Mouse (Mus musculus) forebrain, embryonic 14.5 days (tissue): ENCODE results near the gene Wfdc8. TPM values are rescaled to one million over a fixed set of nuclear protein-coding genes. Genes with fewer than 3 reads are reported as not detected.

Experiments used
- ATAC-seq: fragments of 200-750 bp; cut with Nextera tagmentation; 2 replicates; pipeline ENCODE4 v1.8.0; 2017; ENCODE audit warnings: mild to moderate bottlenecking, moderate library complexity
- DNase-seq: peaks from one replicate; pipeline ENCODE4 v3.0.0-alpha.2; 2015; ENCODE audit warnings: low spot score
- H3K27ac ChIP-seq: fragments of 300-500 bp; sonication (generic); 2 replicates; pipeline ENCODE4 v1.5.1; 2014; ENCODE audit warnings: low read depth, mild to moderate bottlenecking, control low read depth, low read length, moderate library complexity
- H3K27me3 ChIP-seq: fragments of 300-500 bp; sonication (generic); replicated peaks from 2 replicates; pipeline ENCODE4 v1.6.1; 2014; ENCODE audit warnings: low read length, control low read depth, mixed read lengths; ENCODE audit not compliant: control insufficient read depth, insufficient read depth
- H3K36me3 ChIP-seq: fragments of 300-500 bp; sonication (generic); 2 replicates; pipeline ENCODE4 v1.6.1; 2014; ENCODE audit warnings: low read length, control low read depth; ENCODE audit not compliant: control insufficient read depth, insufficient read depth
- H3K4me1 ChIP-seq: fragments of 300-500 bp; sonication (generic); 2 replicates; pipeline ENCODE4 v1.6.1; 2014; ENCODE audit warnings: antibody characterized with exemption, low read length, control low read depth; ENCODE audit not compliant: control insufficient read depth, insufficient read depth
- H3K4me2 ChIP-seq: fragments of 300-500 bp; sonication (generic); 2 replicates; pipeline ENCODE4 v1.6.1; 2014; ENCODE audit warnings: mild to moderate bottlenecking, control low read depth, low read length
- H3K4me3 ChIP-seq: fragments of 300-500 bp; sonication (generic); 2 replicates; pipeline ENCODE4 v1.5.1; 2014; ENCODE audit warnings: low read depth, low read length, control low read depth
- H3K9ac ChIP-seq: fragments of 300-500 bp; sonication (generic); 2 replicates; pipeline ENCODE4 v1.6.1; 2014; ENCODE audit warnings: mild to moderate bottlenecking, low read length, control low read depth, moderate library complexity
- H3K9me3 ChIP-seq: fragments of 300-500 bp; sonication (generic); replicated peaks from 2 replicates; pipeline ENCODE4 v1.6.1; 2016; ENCODE audit warnings: low read length, control low read depth, mixed read lengths; ENCODE audit not compliant: control insufficient read depth
- WGBS: fragments of 180-500 bp; shearing (Covaris S2); extraction: QIAGEN DNeasy Blood & Tissue Kit; methylation state at CpG from one replicate; pipeline ENCODE4 v1.1.7; 2014; 5-methylcytosine and 5-hydroxymethylcytosine counted together
- polyA plus RNA-seq: library from polyadenylated mRNA; unstranded; fragments of >200 nt; fragmentation: Nextera tagmentation; extraction: Ambion mirVana; gene quantifications from 2 replicates; pipeline ENCODE4 v1.2.1, GENCODE M21; 2014

Gene Wfdc8
- polyA plus RNA-seq, 1 experiment from 2014 or later = not detected

GRCm38 (mm10) chr2:164551502-164551901, 61.9 kb downstream of the Wfdc8 start:
- Histone ChIP-seq H3K27me3 (no peaks in the 10 kb centered on the region), H3K27ac (no peak overlapping the region), H3K4me1 (no peaks in the 10 kb centered on the region), H3K36me3 (no peaks in the 10 kb centered on the region), H3K4me2 (no peak overlapping the region), H3K4me3 (no peak overlapping the region), H3K9ac (no peak overlapping the region), H3K9me3 (no peaks in the 10 kb centered on the region)
- WGBS = 93% methylated on average over 9 of the region's 9 CpGs
- ATAC-seq (no peak), DNase-seq (no peak)

GRCm38 (mm10) chr2:164550895-164551269, 62.5 kb downstream of the Wfdc8 start:
- no peak for DNase-seq
- H3K4me3 ChIP-seq = no peak overlapping the region
- no peak overlapping the region for H3K9ac ChIP-seq
- H3K36me3 ChIP-seq = no peaks in the 10 kb centered on the region
- no peaks in the 10 kb centered on the region for H3K4me1 ChIP-seq
- no peak overlapping the region for H3K4me2 ChIP-seq
- H3K27ac ChIP-seq = no peak overlapping the region
- H3K27me3 ChIP-seq = no peaks in the 10 kb centered on the region
- H3K9me3 ChIP-seq = no peaks in the 10 kb centered on the region
- WGBS = 91% methylated on average over 2 of the region's 2 CpGs
- ATAC-seq = no peak

- no peak for DNase-seq
- no peak for ATAC-seq
- no peak overlapping the region for H3K4me3 ChIP-seq
- H3K4me2 ChIP-seq = no peak overlapping the region
- H3K9ac ChIP-seq = 0 out of 2 replicates have a peak overlapping the region, but pooled peaks have one; percentile 17
- H3K4me1 ChIP-seq = no peaks in the 10 kb centered on the region
- H3K27ac ChIP-seq = no peak overlapping the region
- WGBS = 16% methylated on average over 10 of the region's 10 CpGs
- H3K27me3 ChIP-seq = no peaks in the 10 kb centered on the region
- no peaks in the 10 kb centered on the region for H3K9me3 ChIP-seq
- H3K36me3 ChIP-seq = no peaks in the 10 kb centered on the region
These were observed 63.2 kb downstream of the Wfdc8 start for GRCm38 (mm10) chr2:164549963-164550894.

- WGBS = 50% methylated on average over 4 of the region's 4 CpGs
- no peaks in the 10 kb centered on the region for H3K27me3 ChIP-seq
- no peak overlapping the region for H3K27ac ChIP-seq
- no peaks in the 10 kb centered on the region for H3K36me3 ChIP-seq
- H3K9me3 ChIP-seq = no peaks in the 10 kb centered on the region
- no peak overlapping the region for H3K9ac ChIP-seq
- no peak for ATAC-seq
- no peak for DNase-seq
- no peak overlapping the region for H3K4me3 ChIP-seq
- H3K4me1 ChIP-seq = no peaks in the 10 kb centered on the region
- no peak overlapping the region for H3K4me2 ChIP-seq
These were observed 64.1 kb downstream of the Wfdc8 start for GRCm38 (mm10) chr2:164549338-164549737.

Other genes with a start within 250 kb of the Wfdc8 start
- not detected in 2 replicates for gene Slpi, start 224.5 kb downstream of the Wfdc8 start, polyA plus RNA-seq
- 0.06 TPM in 1 of 2 replicates, not detected in the other for gene Rbpjl, start 210.5 kb downstream of the Wfdc8 start, polyA plus RNA-seq
- 0.08 and 0.10 TPM in 2 replicates for gene Matn4, start 208.5 kb downstream of the Wfdc8 start, polyA plus RNA-seq
- 3.9 and 4.2 TPM in 2 replicates for gene Sdc4, start 169.7 kb downstream of the Wfdc8 start, polyA plus RNA-seq
- 76.3 and 86.6 TPM in 2 replicates for gene Sys1, start 156.7 kb downstream of the Wfdc8 start, polyA plus RNA-seq
- gene Gm20458, start 152.7 kb downstream of the Wfdc8 start, polyA plus RNA-seq = 6.2 and 8.9 TPM in 2 replicates
- gene Trp53tg5, start 139.9 kb downstream of the Wfdc8 start, polyA plus RNA-seq = not detected in 2 replicates
- gene Dbndd2, start 127.5 kb downstream of the Wfdc8 start, polyA plus RNA-seq = 3.5 and 4.9 TPM in 2 replicates
- 66.8 and 72.2 TPM in 2 replicates for gene Pigt, start 116.1 kb downstream of the Wfdc8 start, polyA plus RNA-seq
- 5.2 and 5.8 TPM in 2 replicates for gene Wfdc2, start 51.2 kb downstream of the Wfdc8 start, polyA plus RNA-seq
- not detected in 2 replicates for gene Spint3, start 40.2 kb downstream of the Wfdc8 start, polyA plus RNA-seq
- gene Wfdc6a, start 28.2 kb downstream of the Wfdc8 start, polyA plus RNA-seq = not detected in 2 replicates
- gene Eppin, start 20.0 kb downstream of the Wfdc8 start, polyA plus RNA-seq = not detected in 2 replicates
- gene Wfdc6b, start 104 bp downstream of the Wfdc8 start, polyA plus RNA-seq = not detected in 2 replicates
- gene Wfdc16, start 25.2 kb upstream of the Wfdc8 start, polyA plus RNA-seq = not detected in 2 replicates
- gene Wfdc10, start 42.4 kb upstream of the Wfdc8 start, polyA plus RNA-seq = not detected in 2 replicates
- gene Wfdc9, start 43.0 kb upstream of the Wfdc8 start, polyA plus RNA-seq = not detected in 2 replicates
- not detected in 2 replicates for gene Wfdc11, start 60.5 kb upstream of the Wfdc8 start, polyA plus RNA-seq
- not detected in 2 replicates for gene Wfdc13, start 71.5 kb upstream of the Wfdc8 start, polyA plus RNA-seq
- not detected in 2 replicates for gene Spint4, start 84.9 kb upstream of the Wfdc8 start, polyA plus RNA-seq
- gene Spint5, start 101.7 kb upstream of the Wfdc8 start, polyA plus RNA-seq = not detected in 2 replicates
- 0.35 and 0.77 TPM in 2 replicates for gene Wfdc3, start 132.3 kb upstream of the Wfdc8 start, polyA plus RNA-seq
- 62.2 and 64.9 TPM in 2 replicates for gene Dnttip1, start 132.4 kb upstream of the Wfdc8 start, polyA plus RNA-seq
- 162 and 198 TPM in 2 replicates for gene Ube2c, start 156.3 kb upstream of the Wfdc8 start, polyA plus RNA-seq
- not detected in 2 replicates for gene Tnnc2, start 166.3 kb upstream of the Wfdc8 start, polyA plus RNA-seq
- gene Snx21, start 172.2 kb upstream of the Wfdc8 start, polyA plus RNA-seq = 20.4 and 22.8 TPM in 2 replicates
- gene Acot8, start 191.3 kb upstream of the Wfdc8 start, polyA plus RNA-seq = 12.0 and 14.3 TPM in 2 replicates
- gene Zswim3, start 191.5 kb upstream of the Wfdc8 start, polyA plus RNA-seq = 13.0 and 15.0 TPM in 2 replicates
- 19.5 and 23.5 TPM in 2 replicates for gene Zswim1, start 209.1 kb upstream of the Wfdc8 start, polyA plus RNA-seq
- gene Spata25, start 214.9 kb upstream of the Wfdc8 start, polyA plus RNA-seq = 0.30 TPM in 1 of 2 replicates, not detected in the other
- gene Ctsa, start 219.2 kb upstream of the Wfdc8 start, polyA plus RNA-seq = 79.5 and 84.4 TPM in 2 replicates
- gene Neurl2, start 219.8 kb upstream of the Wfdc8 start, polyA plus RNA-seq = 3.9 and 5.8 TPM in 2 replicates
- 58.4 and 80.3 TPM in 2 replicates for gene Pltp, start 244.1 kb upstream of the Wfdc8 start, polyA plus RNA-seq